Mouse (Mus musculus) C2C12 (cell line): Measurements from ENCODE around the gene Rnf180.
"Not testable (repeated sequence)": the region's sequence is repeated elsewhere in the genome, so short reads cannot be mapped to it uniquely, and the experiment has no call there.

Experiments used
- CEBPB ChIP-seq: IDR thresholded peaks from one replicate; pipeline ENCODE4 v1.6.1; 2011; ENCODE audit warnings: low read depth, mild to moderate bottlenecking, control low read depth, moderate library complexity
- CTCF ChIP-seq: IDR thresholded peaks from one replicate; pipeline ENCODE4 v1.5.1; 2011; ENCODE audit not compliant: control insufficient read depth, insufficient read depth, insufficient read length
- FOSL1 ChIP-seq: IDR thresholded peaks from one replicate; pipeline ENCODE4 v1.8.0; 2011; ENCODE audit warnings: mild to moderate bottlenecking, low read length; ENCODE audit not compliant: poor library complexity, insufficient read depth, severe bottlenecking
- MAX ChIP-seq: IDR thresholded peaks from one replicate; pipeline ENCODE4 v1.6.1; 2011; ENCODE audit warnings: mild to moderate bottlenecking, control low read depth
- MYOD1 ChIP-seq: IDR thresholded peaks from one replicate; pipeline ENCODE4 v1.6.1; 2011; ENCODE audit warnings: low read depth; ENCODE audit not compliant: control insufficient read depth, insufficient read length
- MYOG ChIP-seq: IDR thresholded peaks from one replicate; pipeline ENCODE4 v1.6.1; 2011; ENCODE audit not compliant: control insufficient read depth, insufficient read length; ENCODE audit errors: extremely low read depth
- USF1 ChIP-seq: IDR thresholded peaks from one replicate; pipeline ENCODE4 v1.6.1; 2011; ENCODE audit warnings: low read depth, mild to moderate bottlenecking, control low read depth, moderate library complexity

- not testable (repeated sequence) for TF ChIP-seq USF1, MAX, CTCF, CEBPB, MYOD1, FOSL1, MYOG
Measured at GRCm38 (mm10) chr13:105310562-105310961, 15.9 kb upstream of the Rnf180 start.
